Mouse (Mus musculus) thymus, postnatal 4 days (tissue): Measurements from ENCODE around the gene Rassf2.

Source experiments
- DNase-seq: peaks from one replicate; pipeline ENCODE4 v3.0.0; 2021

The Rassf2 gene

DNA sequence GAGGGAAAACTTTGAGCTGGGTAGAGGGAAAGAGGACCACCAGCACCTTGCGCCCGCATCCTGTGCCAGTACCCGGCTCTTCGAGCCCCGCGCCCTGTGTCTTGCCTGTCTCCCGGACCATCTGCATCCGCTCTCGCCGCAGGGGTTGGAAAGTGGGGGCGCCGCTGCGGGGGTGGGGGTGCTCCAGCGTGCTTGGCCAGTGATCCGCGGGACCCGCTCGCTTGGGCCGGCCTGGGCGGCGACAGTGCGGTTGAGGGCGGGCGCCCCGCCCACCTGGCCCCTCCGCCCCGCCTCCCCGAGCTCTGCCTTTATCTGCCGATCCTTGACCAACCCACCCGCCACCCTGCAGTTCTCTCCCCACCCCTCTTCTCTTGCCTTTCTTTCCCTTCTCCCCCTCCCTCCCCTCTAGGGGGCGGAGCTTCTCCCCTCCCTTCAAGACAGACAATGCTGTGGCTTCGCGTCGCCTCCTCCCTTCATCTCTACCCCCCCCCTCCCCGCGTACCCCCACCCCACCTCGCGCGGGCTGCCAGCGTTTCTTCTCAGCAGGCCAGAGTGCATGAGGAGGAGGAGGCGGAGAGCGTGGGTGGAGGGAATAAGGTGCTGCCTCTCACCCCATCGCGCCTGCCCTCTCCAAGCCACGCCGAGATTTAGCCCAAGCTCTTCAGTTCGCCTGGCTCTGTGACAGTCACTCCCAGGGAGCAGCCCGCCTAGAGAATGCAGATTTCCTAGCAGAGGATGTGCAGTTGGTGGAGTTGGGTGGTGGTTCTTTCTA lies at the start of gene Rassf2:
TSS of gene Rassf2 (minus strand) at position 613 of the 772 bp plus-strand sequence.
- DNase-seq = peak; percentile 88

DNA sequence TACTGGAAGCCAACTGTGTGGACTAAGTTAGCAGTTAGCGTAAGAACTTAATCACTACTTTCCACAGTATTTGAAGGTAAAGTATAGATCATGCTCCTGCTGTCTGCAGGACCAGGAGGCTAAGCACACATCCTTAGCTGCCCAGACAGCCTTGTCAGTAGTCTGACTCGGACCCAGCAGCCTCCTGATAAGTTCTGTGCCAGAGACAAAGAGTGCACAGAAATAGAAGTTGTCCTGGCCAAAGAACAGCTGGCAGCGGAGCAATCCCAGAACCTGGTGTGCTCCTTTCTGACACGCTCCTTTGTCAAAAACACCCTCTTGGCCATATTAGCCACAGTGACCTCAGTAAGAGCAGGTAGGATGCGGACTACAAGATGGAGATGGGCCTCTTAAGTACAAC lies 49.1 kb upstream of the Rassf2 start:
- DNase-seq = no peak

DNA sequence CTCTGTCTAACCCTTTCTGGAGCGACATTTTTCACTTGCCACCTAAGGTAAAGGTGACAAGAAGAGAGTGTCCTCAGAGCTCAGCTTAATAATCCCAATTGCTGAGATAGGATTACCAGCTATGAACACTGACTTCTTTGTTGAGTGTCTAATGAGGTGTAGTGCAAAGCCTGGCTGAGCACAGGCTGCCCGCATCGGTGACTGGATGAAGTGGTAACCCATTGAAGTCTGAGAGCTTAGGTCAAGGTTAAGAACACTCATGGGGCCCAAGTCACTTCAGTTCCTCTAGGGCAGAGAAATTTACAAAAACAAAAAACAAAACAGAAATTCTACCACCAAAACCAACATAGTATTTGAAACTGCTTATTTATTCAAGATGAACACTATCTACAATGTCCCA lies 43.0 kb upstream of the Rassf2 start:
- DNase-seq = no peak

DNA sequence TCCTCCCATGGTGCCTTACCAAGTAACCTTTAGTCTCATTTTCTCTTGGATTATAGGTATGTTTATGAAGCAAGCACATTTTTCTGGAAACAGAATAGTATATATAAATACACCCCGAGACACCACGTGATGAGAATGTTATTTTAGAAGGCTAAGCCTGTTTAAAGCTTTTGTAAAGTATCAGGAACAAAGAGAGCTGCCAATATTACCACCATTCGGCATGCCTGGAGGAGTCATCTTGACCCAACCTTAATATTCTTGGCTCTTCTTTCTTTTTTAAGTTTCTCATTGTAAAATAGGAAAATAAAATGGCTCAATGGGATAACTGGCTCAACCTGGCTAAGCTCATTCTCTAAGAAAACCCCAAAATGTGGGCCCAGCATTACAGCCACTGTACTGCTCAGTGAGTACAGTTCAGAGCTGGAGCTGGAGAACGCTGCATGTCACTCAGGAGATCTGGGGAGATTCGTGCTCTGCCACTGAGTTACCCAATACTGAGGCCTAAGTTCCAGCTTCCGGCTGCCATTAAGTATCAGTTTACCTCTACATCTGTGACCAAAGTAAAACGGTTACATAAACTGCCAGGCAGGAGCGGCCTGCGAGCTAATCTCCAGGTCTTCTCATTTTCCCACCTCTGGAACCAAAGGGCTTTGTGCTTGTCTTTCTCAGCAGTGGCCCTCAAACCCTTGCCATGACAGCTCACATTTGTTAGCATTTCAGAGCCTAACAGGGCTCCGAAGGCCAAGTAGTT lies 40.1 kb upstream of the Rassf2 start:
- no peak for DNase-seq

DNA sequence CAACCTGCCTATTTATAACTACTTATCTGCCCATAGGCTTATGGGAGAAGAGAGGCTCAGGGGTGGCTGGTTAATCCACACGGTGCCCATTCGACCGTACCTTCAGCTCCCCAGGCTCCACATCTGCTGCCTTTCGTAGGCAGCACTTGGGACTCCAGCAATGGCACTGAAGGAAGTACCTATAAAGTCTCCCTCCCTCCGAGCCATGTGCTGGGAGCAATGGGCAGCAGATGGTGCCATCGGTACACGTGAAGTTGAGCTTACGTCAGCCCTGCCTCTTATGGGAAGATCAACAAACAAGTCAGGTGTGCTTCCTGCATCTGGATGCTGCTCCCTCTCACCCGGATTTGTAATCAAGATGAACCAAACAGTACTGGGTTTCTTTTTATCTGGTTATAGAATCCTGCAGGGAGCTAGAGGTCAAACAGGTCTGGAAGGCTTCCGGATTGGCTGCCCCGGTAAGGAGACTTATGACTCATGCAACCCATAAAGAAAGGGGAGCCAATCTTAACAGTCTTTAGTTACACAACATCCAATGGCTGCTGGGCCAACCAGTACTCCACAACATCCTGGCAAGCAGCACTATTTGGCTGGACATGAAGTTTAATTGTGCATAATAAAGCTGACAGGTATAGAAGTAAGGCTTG lies 34.2 kb upstream of the Rassf2 start:
- no peak for DNase-seq

DNA sequence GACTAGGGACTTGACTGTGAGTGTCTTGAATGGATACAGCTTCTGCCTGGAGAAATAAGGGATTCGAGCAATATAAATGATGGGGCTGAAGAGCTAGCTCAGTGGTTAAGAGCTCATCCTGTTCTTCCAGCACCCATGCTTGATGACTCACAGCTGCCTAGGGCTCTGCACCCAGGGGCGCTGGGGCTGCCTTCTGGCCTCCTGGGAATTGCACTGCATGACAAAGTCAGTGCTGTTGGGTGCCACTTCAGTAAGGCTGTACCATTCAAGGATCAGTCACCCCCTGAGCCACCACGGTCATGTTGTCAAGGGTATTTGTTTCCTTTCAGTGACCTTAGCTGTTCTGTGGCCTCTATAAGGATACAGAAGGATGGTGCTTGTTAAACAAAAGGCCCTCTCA lies 33.7 kb upstream of the Rassf2 start:
- DNase-seq = no peak

DNA sequence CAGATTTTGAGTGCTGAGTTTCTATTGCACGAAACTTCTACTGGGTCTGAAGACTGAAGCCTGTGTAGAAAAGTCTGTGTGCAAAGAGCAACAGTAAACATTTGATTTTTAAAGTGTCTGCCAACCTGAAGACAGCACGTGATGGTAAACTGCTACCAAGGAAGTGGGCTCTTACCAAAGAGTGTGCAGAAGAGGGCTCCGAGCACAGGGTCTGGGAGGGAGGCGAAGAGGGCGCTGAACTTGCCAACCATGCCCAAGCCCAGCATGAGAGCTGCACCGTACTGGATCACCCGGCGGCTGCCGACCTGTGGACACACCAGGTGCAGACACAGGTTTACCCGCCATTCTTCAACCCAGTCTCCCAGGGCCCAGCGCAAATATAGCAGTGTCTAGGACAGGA lies 31.8 kb upstream of the Rassf2 start:
- no peak for DNase-seq

DNA sequence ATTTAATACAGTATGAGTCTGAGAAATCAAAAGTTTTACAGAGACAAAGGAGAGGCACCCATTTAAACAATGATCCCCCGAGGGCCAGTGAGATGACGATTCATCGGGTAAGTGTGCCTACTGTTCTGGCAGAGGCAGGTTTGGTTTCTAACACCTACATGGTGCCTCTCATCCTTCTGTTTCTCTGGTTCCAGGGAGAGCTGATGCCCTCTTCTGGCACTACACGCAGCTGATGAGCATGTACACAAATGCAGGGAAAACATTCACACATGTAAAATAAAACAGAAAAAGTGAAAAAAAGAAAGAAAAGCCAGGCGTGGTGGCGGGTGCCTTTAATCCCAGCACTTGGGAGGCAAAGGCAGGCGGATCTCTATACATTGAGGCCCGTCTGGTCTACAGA lies 29.9 kb upstream of the Rassf2 start:
- DNase-seq = peak; percentile 32

DNA sequence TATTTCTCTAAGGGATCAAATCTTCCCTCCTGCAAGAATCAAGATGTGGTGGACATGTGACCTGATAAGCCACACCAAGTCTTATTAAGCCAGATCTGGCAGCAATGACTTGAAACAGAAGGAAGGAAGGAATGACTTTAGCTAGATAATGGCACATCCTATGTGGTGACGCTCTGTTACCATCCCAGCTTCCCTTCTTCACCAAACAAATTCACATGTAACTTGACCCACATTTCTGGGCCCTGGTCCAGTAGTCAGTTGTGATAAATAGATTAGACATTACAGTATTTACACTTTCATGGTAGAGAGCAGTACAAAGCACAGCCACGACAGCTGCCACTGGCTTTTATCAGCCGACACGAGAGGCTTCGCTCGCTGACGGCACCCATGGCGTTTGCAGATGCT lies 25.3 kb upstream of the Rassf2 start:
- no peak for DNase-seq

DNA sequence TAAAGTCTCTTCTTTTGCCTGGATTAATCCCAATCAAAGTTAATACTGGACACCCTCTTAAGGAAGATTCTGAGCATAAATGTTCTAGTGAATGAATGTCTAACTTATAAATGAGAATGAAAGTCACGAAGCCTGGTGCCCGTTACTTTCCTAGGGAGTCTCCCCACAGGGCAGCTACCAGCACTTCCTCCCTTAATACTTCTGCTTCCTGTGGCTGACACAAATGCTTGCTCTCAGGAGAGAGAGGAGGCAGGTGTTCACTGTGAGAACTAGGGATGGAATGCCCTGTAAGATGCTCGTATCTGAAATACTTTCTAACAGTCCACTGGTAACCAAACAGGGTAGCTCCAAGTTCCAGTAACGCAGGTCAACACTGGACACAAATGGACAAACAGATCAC lies 23.8 kb upstream of the Rassf2 start:
- no peak for DNase-seq

DNA sequence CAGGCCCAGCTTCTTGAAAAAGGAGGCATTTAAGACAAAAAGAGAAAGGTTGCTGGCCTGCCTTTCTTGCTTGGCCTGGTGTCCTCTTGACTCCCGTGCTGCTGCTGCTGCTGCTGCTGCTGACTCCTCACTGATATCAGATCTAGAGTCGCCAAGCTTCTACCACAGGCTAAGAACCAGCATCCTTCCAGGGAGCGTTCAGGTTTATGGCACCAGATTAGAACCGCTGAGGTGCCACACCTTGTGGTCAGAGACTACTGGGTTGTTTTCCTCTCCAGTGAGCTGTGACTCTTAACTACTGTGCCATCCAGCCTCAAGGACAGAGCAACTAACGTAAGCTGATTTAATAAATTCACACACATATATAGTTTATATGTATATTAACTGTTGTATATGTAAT lies 21.7 kb upstream of the Rassf2 start:
- DNase-seq = no peak

DNA sequence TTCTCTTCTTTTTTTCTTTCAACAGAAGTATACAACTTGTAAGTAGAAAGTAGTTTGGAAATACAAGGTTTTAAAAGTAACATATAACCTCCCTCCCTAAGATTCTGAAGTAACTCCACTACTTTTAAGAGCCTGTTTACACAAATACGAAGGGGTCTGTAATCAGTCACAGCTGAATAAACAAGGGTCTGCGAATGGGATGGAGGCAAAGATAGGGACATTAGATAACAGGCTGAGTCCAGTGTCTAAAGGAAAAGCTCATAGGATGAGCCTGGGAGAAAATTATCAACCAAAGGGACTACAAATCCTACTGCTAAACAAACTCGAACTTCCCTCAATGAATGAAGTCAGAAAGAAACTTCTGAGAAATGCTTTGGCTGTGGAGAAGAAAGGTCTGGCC lies 19.9 kb upstream of the Rassf2 start:
- no peak for DNase-seq

DNA sequence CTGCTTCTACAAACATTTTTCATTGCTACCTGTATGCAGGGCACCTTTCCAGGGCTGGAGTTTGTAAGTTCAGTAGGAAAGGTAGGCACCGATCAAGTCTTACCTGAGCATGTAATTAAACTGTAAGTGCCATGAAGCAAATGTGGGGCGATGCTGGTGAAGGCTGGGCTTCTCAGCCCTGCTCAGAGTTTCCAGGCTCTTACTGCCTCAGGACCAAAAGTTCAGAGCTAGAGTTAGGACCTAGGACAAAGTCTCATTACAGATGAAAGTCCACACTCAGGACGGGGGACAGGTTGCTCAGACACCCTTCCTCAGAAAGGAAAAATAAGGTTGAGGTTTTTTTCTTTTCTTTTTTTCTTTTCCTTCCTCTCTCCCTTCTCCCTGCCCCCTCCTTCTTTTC lies 19.4 kb upstream of the Rassf2 start:
- no peak for DNase-seq

DNA sequence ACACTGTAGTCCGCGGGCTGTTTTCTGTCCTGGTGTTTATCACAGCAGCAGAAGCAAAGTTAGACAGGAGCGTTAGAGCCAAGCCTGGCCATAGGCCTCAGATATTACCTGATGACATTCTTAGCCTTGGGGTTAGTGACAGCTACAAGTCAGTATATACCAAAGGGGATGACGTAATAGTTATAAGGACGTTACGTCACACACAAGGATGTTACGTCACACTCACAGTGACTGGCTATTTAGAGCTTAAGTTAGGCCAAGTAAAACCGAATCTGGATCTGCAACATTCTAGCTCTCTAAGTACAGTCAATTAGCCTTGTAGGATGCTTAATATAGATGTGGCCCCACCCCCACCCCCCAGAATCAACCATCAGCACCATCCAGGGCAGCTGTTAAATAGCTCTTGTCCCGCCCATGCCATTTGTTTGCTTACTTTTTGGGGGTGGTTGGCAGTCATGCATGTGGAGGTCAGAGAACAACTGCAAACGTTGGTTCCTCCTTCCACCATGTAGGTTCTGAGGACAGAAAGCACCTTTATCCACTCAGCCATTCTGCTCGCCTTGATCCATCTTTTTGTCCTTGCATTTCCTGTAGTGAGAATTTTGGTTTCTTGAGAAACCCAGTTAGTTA lies 18.2 kb upstream of the Rassf2 start:
- DNase-seq = no peak

DNA sequence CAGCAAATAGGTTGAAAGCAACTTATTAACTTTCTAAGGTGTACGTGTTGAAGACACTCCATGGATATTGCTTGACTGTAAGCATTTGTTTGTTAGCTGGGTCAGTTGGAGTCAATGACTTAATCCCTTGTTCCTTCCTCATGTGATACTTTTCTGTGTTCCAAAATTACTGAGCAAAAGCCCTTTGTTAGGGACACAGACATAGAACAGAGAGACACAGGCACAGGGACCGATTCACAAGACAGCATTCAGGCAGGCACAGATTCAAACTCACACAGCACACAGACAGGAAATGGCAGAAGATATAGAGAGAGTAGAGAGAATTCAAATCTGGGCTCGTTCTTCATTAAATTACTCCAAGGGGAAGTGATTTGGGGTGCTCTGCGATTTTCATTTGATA lies 17.3 kb upstream of the Rassf2 start:
- DNase-seq = no peak

DNA sequence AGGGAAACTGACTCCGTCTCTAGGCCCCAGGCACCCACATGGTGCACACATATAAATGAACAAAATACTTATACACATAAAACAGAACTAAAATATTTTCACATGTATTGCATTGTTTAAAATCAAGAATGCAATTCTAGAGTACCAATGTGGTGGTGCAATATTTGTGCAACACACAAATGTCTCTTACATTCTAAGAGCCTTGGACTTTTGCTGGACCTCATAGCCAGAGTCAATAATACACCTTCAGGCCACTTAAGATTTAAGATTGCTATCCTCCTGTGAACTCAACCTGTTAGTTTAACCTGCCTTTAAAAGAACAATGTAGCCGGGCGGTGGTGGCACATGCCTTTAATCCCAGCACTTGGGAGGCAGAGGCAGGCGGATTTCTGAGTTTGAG lies 16.6 kb upstream of the Rassf2 start:
- no peak for DNase-seq

DNA sequence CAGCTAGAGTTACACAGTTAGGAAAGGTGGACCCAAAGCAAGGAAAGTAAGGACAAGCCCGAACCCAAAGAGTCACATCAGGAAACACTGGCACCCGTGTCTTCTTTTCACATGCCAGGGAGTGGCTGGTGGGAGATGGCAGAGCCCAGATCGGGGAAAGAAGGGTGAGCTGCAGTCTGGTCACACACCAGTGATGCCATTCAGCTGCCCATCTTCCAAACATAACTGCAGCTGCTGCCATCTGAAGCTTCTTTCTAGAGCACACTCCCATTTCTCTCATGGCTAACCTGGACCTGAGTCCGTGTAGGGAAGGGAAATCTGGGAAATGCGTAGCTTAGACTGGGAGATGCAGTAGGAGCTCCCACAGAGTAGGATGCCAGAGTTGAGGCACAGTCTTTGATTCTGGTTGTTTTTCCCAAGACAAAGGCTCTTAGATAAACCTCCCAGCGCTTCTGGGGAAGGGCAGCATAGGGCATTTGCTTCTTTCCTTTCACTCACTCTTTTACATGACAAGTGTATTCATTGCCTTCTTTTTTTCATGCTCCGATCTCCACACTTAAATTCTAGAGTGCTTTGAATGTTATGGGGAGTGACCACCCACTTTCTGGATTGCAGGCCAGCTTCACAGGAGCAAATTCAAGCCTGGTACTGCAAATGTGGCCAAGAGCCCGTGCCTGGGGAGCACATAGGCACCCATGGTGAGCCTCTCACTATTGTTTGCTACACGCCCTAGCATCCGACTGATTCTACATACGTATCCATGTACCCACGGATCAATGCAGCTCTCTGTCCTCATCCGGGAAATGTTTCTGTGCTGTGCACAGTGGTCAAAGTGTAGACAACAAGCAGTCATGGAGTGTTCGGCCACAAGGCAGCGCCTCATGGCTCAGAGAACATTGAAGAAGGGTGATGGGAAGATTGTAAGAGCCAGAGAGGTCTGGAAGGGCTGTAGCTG lies 14.5 kb upstream of the Rassf2 start:
- no peak for DNase-seq

DNA sequence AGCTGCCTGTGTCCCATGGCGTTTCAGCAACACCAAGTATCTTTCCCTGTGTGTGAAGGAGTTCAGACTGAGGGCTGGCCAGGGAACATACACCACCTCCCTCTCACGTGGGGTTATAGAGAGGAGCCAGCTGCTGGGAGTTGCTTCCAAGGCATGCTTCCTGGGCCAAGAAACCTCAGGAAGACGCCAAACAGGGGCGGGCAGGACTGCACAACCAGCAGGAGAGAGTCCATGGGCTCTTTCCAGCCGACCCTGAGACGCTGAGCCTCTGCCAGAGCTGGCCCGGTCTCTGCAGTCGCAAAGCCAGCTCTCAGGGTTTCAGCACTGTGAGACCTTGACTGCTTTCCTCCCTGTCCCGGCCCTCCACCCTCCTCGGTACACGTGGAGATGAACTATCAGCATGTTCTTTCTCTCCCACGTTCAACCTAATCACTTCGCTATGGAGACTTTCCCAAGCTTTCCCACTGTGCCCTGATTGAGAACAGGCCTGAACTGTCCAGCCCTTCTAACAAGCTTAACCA lies 13.1 kb upstream of the Rassf2 start:
- DNase-seq = no peak

DNA sequence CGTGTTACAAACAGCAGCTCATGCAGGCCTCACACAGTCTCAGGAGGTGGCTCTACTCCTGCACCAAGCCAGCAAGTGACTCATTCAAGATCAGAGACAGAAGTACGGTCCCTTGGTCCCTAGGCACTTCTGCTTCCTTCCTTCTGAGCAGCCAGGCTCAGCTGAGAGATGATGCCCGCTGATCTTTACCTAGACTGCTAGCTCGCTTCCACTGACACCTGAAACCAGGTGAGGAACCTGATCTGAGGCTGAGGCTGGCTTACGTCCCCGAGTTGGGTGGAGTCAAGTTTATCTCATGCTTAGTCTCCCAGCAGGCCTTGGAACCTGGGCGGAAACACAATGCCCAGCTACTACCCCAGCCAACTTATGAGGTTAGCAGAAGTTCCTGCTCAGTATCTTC lies 9.8 kb upstream of the Rassf2 start:
- peak; percentile 53 for DNase-seq

DNA sequence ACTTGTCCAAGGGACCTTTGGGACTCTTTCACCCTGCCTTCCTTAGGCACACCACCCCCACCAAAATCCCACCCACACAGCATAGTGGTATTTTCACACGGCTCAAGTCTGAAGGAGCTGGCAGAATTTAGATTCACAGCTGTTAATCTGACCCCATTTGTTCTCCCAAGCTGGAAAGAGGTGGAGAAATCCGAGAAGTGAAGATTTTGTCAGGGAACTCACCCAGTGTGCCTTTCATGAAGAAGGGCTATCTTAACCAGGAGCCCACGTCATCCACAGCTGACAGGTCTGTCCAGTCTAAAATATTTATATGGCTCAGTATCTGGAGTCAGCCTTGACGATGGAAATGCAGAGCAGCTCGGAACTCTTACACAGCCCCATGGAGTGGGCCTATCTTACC lies 6.3 kb upstream of the Rassf2 start:
- no peak for DNase-seq

DNA sequence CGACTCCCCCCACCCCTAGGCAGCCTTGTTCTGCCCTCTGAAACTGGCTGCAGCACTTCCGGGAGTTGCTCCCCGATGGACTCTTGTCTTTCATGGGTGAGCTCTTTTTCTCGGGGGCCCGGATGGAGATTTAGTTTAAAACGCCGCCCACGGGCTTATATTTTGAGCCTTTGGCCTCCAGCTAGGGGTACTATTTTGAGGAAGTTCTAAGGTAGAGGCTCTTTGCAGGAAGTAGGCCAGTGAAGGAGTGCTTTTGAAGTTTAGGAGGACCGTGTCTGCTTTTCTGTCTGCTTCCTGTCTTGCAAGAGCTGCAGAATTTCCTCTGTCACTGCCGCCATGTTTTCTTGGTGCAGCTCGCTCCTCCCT lies 5.4 kb upstream of the Rassf2 start:
- peak; percentile 53 for DNase-seq
